Mouse (Mus musculus): ENCODE measurements around the gene Ube2o. TPM values are rescaled to one million over a fixed set of nuclear protein-coding genes. Genes with fewer than 3 reads are reported as not detected.

Gene Ube2o
- polyA plus RNA-seq, 1 experiment from 2014 or later: 11.2 TPM

GRCm38 (mm10) chr11:116565283-116566041, 15.8 kb downstream of the Ube2o start:
- Histone ChIP-seq H3K4me2 (replicated peaks; ENCODE audit: low read depth, low read length) (no peak overlapping the region), H3K9ac (ENCODE audit: low read depth, low read length) (no peak overlapping the region), H3K27ac (ENCODE audit: low read depth, low read length) (no peak overlapping the region), H3K27me3 (ENCODE audit: control insufficient read depth, insufficient read depth, low read length) (no peaks in the 10 kb centered on the region), H3K4me1 (ENCODE audit: control insufficient read depth, insufficient read depth, low read length) (peaks cover 6% of the 10 kb centered on the region; the same call in 1 of the 2 replicates), H3K4me3 (ENCODE audit: low read length) (no peak overlapping the region), H3K36me3 (ENCODE audit: control insufficient read depth, insufficient read depth, low read length) (no peaks in the 10 kb centered on the region), H3K9me3 (ENCODE audit: control insufficient read depth, low read length) (no peaks in the 10 kb centered on the region)
- WGBS: 44% methylated on average over 7 of the region's 7 CpGs
- no peak for ATAC-seq (ENCODE audit: low FRiP score, low TSS enrichment)

- H3K4me1 ChIP-seq (ENCODE audit: control insufficient read depth, insufficient read depth, low read length): peaks cover 15% of the 10 kb centered on the region; the same call in 1 of the 2 replicates
- no peak overlapping the region for H3K4me3 ChIP-seq (ENCODE audit: low read length)
- no peaks in the 10 kb centered on the region for H3K27me3 ChIP-seq (ENCODE audit: control insufficient read depth, insufficient read depth, low read length)
- ATAC-seq (ENCODE audit: low FRiP score, low TSS enrichment): no peak
- WGBS: 45% methylated on average over 6 of the region's 6 CpGs
- H3K9me3 ChIP-seq (ENCODE audit: control insufficient read depth, low read length): no peaks in the 10 kb centered on the region
- H3K36me3 ChIP-seq (ENCODE audit: control insufficient read depth, insufficient read depth, low read length): no peaks in the 10 kb centered on the region
- H3K27ac ChIP-seq (ENCODE audit: low read depth, low read length): 0 out of 2 replicates have a peak overlapping the region, but pooled peaks have one; percentile 11
- no peak overlapping the region for H3K9ac ChIP-seq (ENCODE audit: low read depth, low read length)
- H3K4me2 ChIP-seq (replicated peaks; ENCODE audit: low read depth, low read length): no peak overlapping the region
These were observed 24.9 kb downstream of the Ube2o start for GRCm38 (mm10) chr11:116556308-116556707.

DNA sequence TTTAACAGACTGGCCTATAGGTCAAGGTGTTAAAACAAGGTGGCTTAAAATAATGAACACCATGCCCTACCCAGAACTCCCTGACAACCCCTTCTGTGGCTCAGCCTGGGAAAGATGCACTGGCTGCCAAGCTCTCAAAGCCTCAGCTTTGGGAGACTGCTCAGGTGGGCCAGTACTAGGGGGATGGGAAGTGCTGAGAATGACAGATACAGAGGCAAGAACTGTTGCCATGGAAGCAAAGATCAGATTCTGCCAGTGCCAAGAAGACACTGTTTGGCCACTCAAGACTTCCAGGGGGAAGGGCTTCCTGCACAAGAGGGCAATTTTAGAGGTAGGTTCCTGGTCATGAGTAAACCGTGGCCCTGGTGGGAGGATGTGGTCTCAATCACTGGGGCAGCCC, 25.7 kb downstream of the Ube2o start:
- Histone ChIP-seq H3K4me2 (replicated peaks; ENCODE audit: low read depth, low read length) (no peak overlapping the region), H3K36me3 (ENCODE audit: control insufficient read depth, insufficient read depth, low read length) (no peaks in the 10 kb centered on the region), H3K4me3 (ENCODE audit: low read length) (no peak overlapping the region), H3K9me3 (ENCODE audit: control insufficient read depth, low read length) (no peaks in the 10 kb centered on the region), H3K27ac (ENCODE audit: low read depth, low read length) (no peak overlapping the region), H3K9ac (ENCODE audit: low read depth, low read length) (no peak overlapping the region), H3K4me1 (ENCODE audit: control insufficient read depth, insufficient read depth, low read length) (peaks cover 19% of the 10 kb centered on the region; the same call in 1 of the 2 replicates), H3K27me3 (ENCODE audit: control insufficient read depth, insufficient read depth, low read length) (no peaks in the 10 kb centered on the region)
- no peak for ATAC-seq (ENCODE audit: low FRiP score, low TSS enrichment)
- WGBS: 35% methylated on average over 1 of the region's 1 CpGs

GRCm38 (mm10) chr11:116554171-116554878, 26.9 kb downstream of the Ube2o start:
- Histone ChIP-seq H3K9ac (ENCODE audit: low read depth, low read length) (no peak overlapping the region), H3K9me3 (ENCODE audit: control insufficient read depth, low read length) (no peaks in the 10 kb centered on the region), H3K4me1 (ENCODE audit: control insufficient read depth, insufficient read depth, low read length) (peaks cover 19% of the 10 kb centered on the region; the same call in 1 of the 2 replicates), H3K27me3 (ENCODE audit: control insufficient read depth, insufficient read depth, low read length) (no peaks in the 10 kb centered on the region), H3K36me3 (ENCODE audit: control insufficient read depth, insufficient read depth, low read length) (no peaks in the 10 kb centered on the region), H3K4me2 (replicated peaks; ENCODE audit: low read depth, low read length) (no peak overlapping the region), H3K4me3 (ENCODE audit: low read length) (no peak overlapping the region), H3K27ac (ENCODE audit: low read depth, low read length) (no peak overlapping the region)
- no peak for ATAC-seq (ENCODE audit: low FRiP score, low TSS enrichment)
- WGBS: 46% methylated on average over 12 of the region's 12 CpGs

DNA sequence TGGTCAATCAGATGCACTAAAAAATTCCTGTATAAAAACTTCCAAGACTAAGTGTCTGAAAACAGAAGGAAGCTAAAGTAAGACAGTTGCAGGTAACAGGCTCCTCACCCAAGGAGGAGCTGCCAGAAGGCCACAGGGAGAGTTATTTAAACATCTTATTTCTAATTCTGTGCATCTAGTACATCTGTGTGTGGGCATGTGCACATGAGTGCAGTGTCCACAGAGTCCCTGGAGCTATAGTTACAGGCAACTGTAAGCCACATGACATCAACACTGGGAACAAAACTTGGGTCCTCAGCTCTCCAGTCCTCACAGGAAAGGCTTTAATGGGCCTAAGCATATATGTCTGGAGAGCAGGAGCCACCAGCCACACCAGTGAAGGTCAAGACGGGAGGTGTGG, 29.1 kb downstream of the Ube2o start:
- ATAC-seq (ENCODE audit: low FRiP score, low TSS enrichment): no peak
- H3K36me3 ChIP-seq (ENCODE audit: control insufficient read depth, insufficient read depth, low read length): 0 out of 2 replicates have a peak, but pooled peaks cover 5% of the 10 kb centered on the region
- H3K9me3 ChIP-seq (ENCODE audit: control insufficient read depth, low read length): no peaks in the 10 kb centered on the region
- H3K9ac ChIP-seq (ENCODE audit: low read depth, low read length): no peak overlapping the region
- H3K27me3 ChIP-seq (ENCODE audit: control insufficient read depth, insufficient read depth, low read length): no peaks in the 10 kb centered on the region
- H3K4me3 ChIP-seq (ENCODE audit: low read length): no peak overlapping the region
- no peak overlapping the region for H3K4me2 ChIP-seq (replicated peaks; ENCODE audit: low read depth, low read length)
- WGBS: 58% methylated on average over 1 of the region's 1 CpGs
- no peak overlapping the region for H3K27ac ChIP-seq (ENCODE audit: low read depth, low read length)
- peaks cover 19% of the 10 kb centered on the region; the same call in 1 of the 2 replicates for H3K4me1 ChIP-seq (ENCODE audit: control insufficient read depth, insufficient read depth, low read length)

- Histone ChIP-seq H3K27ac (ENCODE audit: low read depth, low read length) (no peak overlapping the region), H3K4me1 (ENCODE audit: control insufficient read depth, insufficient read depth, low read length) (peaks cover 11% of the 10 kb centered on the region; the same call in 1 of the 2 replicates), H3K9ac (ENCODE audit: low read depth, low read length) (no peak overlapping the region), H3K27me3 (ENCODE audit: control insufficient read depth, insufficient read depth, low read length) (no peaks in the 10 kb centered on the region), H3K4me2 (replicated peaks; ENCODE audit: low read depth, low read length) (no peak overlapping the region), H3K9me3 (ENCODE audit: control insufficient read depth, low read length) (no peaks in the 10 kb centered on the region), H3K36me3 (ENCODE audit: control insufficient read depth, insufficient read depth, low read length) (peaks cover 20% of the 10 kb centered on the region), H3K4me3 (ENCODE audit: low read length) (no peak overlapping the region)
- no peak for ATAC-seq (ENCODE audit: low FRiP score, low TSS enrichment)
- WGBS: 58% methylated on average over 7 of the region's 7 CpGs
These were observed 30.5 kb downstream of the Ube2o start for GRCm38 (mm10) chr11:116550748-116551147.

- no peaks in the 10 kb centered on the region for H3K9me3 ChIP-seq (ENCODE audit: control insufficient read depth, low read length)
- H3K4me2 ChIP-seq (replicated peaks; ENCODE audit: low read depth, low read length): no peak overlapping the region
- peaks cover 7% of the 10 kb centered on the region; the same call in 1 of the 2 replicates for H3K4me1 ChIP-seq (ENCODE audit: control insufficient read depth, insufficient read depth, low read length)
- 79% methylated on average over 11 of the region's 11 CpGs for WGBS
- H3K9ac ChIP-seq (ENCODE audit: low read depth, low read length): no peak overlapping the region
- ATAC-seq (ENCODE audit: low FRiP score, low TSS enrichment): no peak
- no peak overlapping the region for H3K27ac ChIP-seq (ENCODE audit: low read depth, low read length)
- H3K27me3 ChIP-seq (ENCODE audit: control insufficient read depth, insufficient read depth, low read length): no peaks in the 10 kb centered on the region
- peaks cover 33% of the 10 kb centered on the region for H3K36me3 ChIP-seq (ENCODE audit: control insufficient read depth, insufficient read depth, low read length)
- no peak overlapping the region for H3K4me3 ChIP-seq (ENCODE audit: low read length)
These were observed 31.8 kb downstream of the Ube2o start for GRCm38 (mm10) chr11:116549273-116550038.

DNA sequence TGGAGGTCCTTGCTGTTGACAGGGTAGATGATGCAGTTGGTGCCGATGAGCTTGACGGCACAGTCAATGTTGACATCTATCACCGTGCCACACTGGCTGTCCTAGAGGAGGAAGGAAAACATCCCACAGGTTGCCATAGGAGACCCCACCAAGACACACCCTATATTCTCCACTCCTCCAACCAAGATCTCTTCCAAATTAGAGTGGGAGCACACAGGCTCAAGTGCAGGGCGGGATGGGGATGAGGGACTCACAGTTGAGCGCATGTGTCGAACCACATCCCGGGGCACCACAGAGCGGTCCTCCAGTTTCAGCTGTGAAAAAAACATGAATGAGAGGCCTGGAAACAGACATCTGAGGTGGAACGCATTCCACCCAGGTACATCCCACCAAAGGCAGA, 32.5 kb downstream of the Ube2o start:
- peaks cover 5% of the 10 kb centered on the region; the same call in 1 of the 2 replicates for H3K4me1 ChIP-seq (ENCODE audit: control insufficient read depth, insufficient read depth, low read length)
- H3K36me3 ChIP-seq (ENCODE audit: control insufficient read depth, insufficient read depth, low read length): peaks cover 39% of the 10 kb centered on the region
- no peak overlapping the region for H3K9ac ChIP-seq (ENCODE audit: low read depth, low read length)
- no peak for ATAC-seq (ENCODE audit: low FRiP score, low TSS enrichment)
- no peak overlapping the region for H3K27ac ChIP-seq (ENCODE audit: low read depth, low read length)
- H3K4me3 ChIP-seq (ENCODE audit: low read length): no peak overlapping the region
- no peaks in the 10 kb centered on the region for H3K27me3 ChIP-seq (ENCODE audit: control insufficient read depth, insufficient read depth, low read length)
- WGBS: 93% methylated on average over 9 of the region's 9 CpGs
- no peaks in the 10 kb centered on the region for H3K9me3 ChIP-seq (ENCODE audit: control insufficient read depth, low read length)
- no peak overlapping the region for H3K4me2 ChIP-seq (replicated peaks; ENCODE audit: low read depth, low read length)

All from kidney, embryonic 14.5 days (tissue).